In the genomic region with DNA sequence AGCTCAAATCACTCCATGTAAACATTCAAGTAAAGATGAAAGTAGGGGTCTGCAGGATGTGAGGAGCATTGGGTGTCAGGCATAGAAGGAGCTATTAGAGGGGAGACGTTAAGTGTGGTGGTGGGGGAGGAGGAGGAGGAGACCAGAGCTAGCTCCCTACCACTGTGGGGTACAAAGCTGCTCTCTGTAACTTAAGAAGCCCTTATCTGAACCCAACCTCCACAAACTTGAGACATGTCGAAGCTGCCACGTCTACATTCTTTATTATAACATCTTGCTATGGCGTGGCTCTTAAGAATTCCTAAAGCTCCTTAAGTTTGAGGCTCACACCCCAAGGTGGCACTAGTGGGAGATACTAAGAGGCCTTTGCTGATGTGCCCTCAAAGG, we compare ENCODE assay signal across 11 mouse cellular contexts. TPM values are rescaled to one million over a fixed set of nuclear protein-coding genes. Genes with fewer than 3 reads are reported as not detected.
DNase-seq lines count a peak whose midpoint lies in the region; ATAC-seq and TF ChIP-seq lines count a peak whose summit lies in the region.
"Had no signal": no experiment of that assay in that cellular context is flagged by ENCODE, and none has a peak within 500 bp of the region (broad histone marks: within the 10 kb centered on the region; RNA-seq: fewer than 3 reads in every experiment).

No protein-coding gene starts in this region.

- H3K36me3 ChIP-seq in kidney, embryonic 14.5 days (ENCODE audit: control insufficient read depth, insufficient read depth, low read length) = no peaks in the 10 kb centered on the region
- H3K36me3 ChIP-seq in limb, embryonic 14.5 days (ENCODE audit: control insufficient read depth, insufficient read depth, low read length) = no peaks in the 10 kb centered on the region
- H3K36me3 ChIP-seq: midbrain, embryonic 15.5 days had no signal

- ATAC-seq in kidney, embryonic 14.5 days (ENCODE audit: low FRiP score, low TSS enrichment) = peak; percentile 86
- ATAC-seq in limb, embryonic 14.5 days (ENCODE audit: low FRiP score, low read depth) = no peak
- no peak for ATAC-seq in megakaryocyte, adult 5-6 weeks (ENCODE audit: poor library complexity, severe bottlenecking)
- ATAC-seq: midbrain, embryonic 15.5 days had no signal

- TF ChIP-seq POLR2A in limb, embryonic 14.5 days (IDR thresholded peaks at IDR 0.05; ENCODE audit: borderline replicate concordance, extremely low read depth, insufficient read depth, insufficient read length) = no peak

- H3K9me3 ChIP-seq in kidney, embryonic 14.5 days (ENCODE audit: control insufficient read depth, low read length) = no peaks in the 10 kb centered on the region
- H3K9me3 ChIP-seq in limb, embryonic 14.5 days (ENCODE audit: control insufficient read depth, low read length) = no peaks in the 10 kb centered on the region
- H3K9me3 ChIP-seq: midbrain, embryonic 15.5 days had no signal

- no peak overlapping the region for H3K9ac ChIP-seq in kidney, embryonic 14.5 days (ENCODE audit: low read depth, low read length)
- H3K9ac ChIP-seq in limb, embryonic 14.5 days (ENCODE audit: low read depth, low read length, severe bottlenecking) = no peak overlapping the region
- H3K9ac ChIP-seq: midbrain, embryonic 15.5 days had no signal

- no peaks in the 10 kb centered on the region for H3K27me3 ChIP-seq in kidney, embryonic 14.5 days (ENCODE audit: control insufficient read depth, insufficient read depth, low read length)
- H3K27me3 ChIP-seq in limb, embryonic 14.5 days (ENCODE audit: control insufficient read depth, insufficient read depth, low read length) = no peaks in the 10 kb centered on the region
- H3K27me3 ChIP-seq: midbrain, embryonic 15.5 days had no signal

- peaks cover 15% of the 10 kb centered on the region for H3K4me1 ChIP-seq in kidney, embryonic 14.5 days (ENCODE audit: control insufficient read depth, insufficient read depth, low read length)
- H3K4me1 ChIP-seq in limb, embryonic 14.5 days (ENCODE audit: control insufficient read depth, insufficient read depth, low read length) = peaks cover 39% of the 10 kb centered on the region

- no peak overlapping the region for H3K4me3 ChIP-seq in kidney, embryonic 14.5 days (ENCODE audit: low read length)
- no peak overlapping the region for H3K4me3 ChIP-seq in limb, embryonic 14.5 days (replicated peaks; ENCODE audit: low read length)
- H3K4me3 ChIP-seq: erythroblast, embryonic 14.5 days; midbrain, embryonic 15.5 days had no signal

- H3K4me2 ChIP-seq in kidney, embryonic 14.5 days (replicated peaks; ENCODE audit: low read depth, low read length) = no peak overlapping the region
- H3K4me2 ChIP-seq in limb, embryonic 14.5 days (replicated peaks; ENCODE audit: low read depth, low read length, severe bottlenecking) = no peak overlapping the region
- H3K4me2 ChIP-seq: midbrain, embryonic 15.5 days had no signal

- peak; percentile 68 for DNase-seq in embryo, embryonic 10.5 days (ENCODE audit: low spot score)
- no peak for DNase-seq in embryo, embryonic 10 days (ENCODE audit: low spot score)
- DNase-seq in kidney, postnatal 36 days = no peak
- DNase-seq in embryo, embryonic 9.5 days (ENCODE audit: extremely low spot score) = peak; percentile 60
- no peak for DNase-seq in limb, embryonic 14.5 days (ENCODE audit: low spot score)
- no peak for DNase-seq in cerebellum, adult 11 months
- DNase-seq: adrenal gland, adult 8-10 months had no signal

- 8% methylated on average over 4 of the region's 4 CpGs for WGBS in kidney, embryonic 14.5 days
- 18% methylated on average over 4 of the region's 4 CpGs for WGBS in limb, embryonic 14.5 days

- peak overlapping the region; percentile 96; the same call in 1 of the 2 replicates for H3K27ac ChIP-seq in kidney, embryonic 14.5 days (ENCODE audit: low read depth, low read length)
- peak overlapping the region; percentile 92 for H3K27ac ChIP-seq in limb, embryonic 14.5 days (replicated peaks; ENCODE audit: low read depth, low read length)
- H3K27ac ChIP-seq: midbrain, embryonic 15.5 days had no signal

RNA-seq across cellular contexts. Expression of a gene that starts 20.1 kb away (rescaled TPM):
- 7.1 and 8.4 TPM in 2 replicates for polyA plus RNA-seq in kidney, embryonic 14.5 days (2014; fragmentation: Nextera tagmentation; extraction: Ambion mirVana)
- polyA plus RNA-seq in limb, embryonic 14.5 days (2012; rRNA removed) = 10.9 and 12.6 TPM in 2 replicates
- polyA plus RNA-seq in limb, embryonic 14.5 days (2014; fragmentation: Nextera tagmentation; extraction: Ambion mirVana) = 16.5 and 20.7 TPM in 2 replicates
- total RNA-seq in megakaryocyte, adult 5-6 weeks (2015) = 0.23 and 0.38 TPM in 2 replicates
- total RNA-seq in megakaryocyte, adult 5-6 weeks (2017) = 0.16 TPM in 1 of 2 replicates, not detected in the other

Comparison
In these comparisons a context has a peak if more than half of its experiments do, and no peak if none do; other contexts are left out.
1. DNase-seq: peak in embryo, embryonic 10.5 days (single experiment) and embryo, embryonic 9.5 days (single experiment); none in embryo, embryonic 10 days (single experiment), kidney, postnatal 36 days (0 of 2), limb, embryonic 14.5 days (single experiment) and cerebellum, adult 11 months (single experiment).